Mouse (Mus musculus) activated CD4-positive, CD25-positive, alpha-beta regulatory T cell, adult 4 months (primary cell): Measurements from ENCODE around the gene Il31ra. TPM values are rescaled to one million over a fixed set of nuclear protein-coding genes. Genes with fewer than 3 reads are reported as not detected.
"Not testable (repeated sequence)": the region's sequence is repeated elsewhere in the genome, so short reads cannot be mapped to it uniquely, and the experiment has no call there.

Source experiments
- ATAC-seq: one replicate; pipeline ENCODE4 v1.8.0; 2017
- polyA plus RNA-seq, 2 experiments: library from polyadenylated mRNA; unstranded; fragments of 100-300 nt; shearing (Covaris generic); gene quantifications; one replicate each; pipeline ENCODE4 v1.2.1; 2017

Gene Il31ra
- polyA plus RNA-seq: under 1 TPM in 1 of 2 experiments, not detected in 1; 0.17 TPM

GRCm38 (mm10) chr13:112594260-112594659 lies at the start of gene Il31ra:
Il31ra (minus strand) TSS chr13:112594360.
- not testable (repeated sequence) for ATAC-seq

GRCm38 (mm10) chr13:112642897-112643296 lies 48.7 kb upstream of the Il31ra start:
- no peak for ATAC-seq

- ATAC-seq: no peak
Measured at GRCm38 (mm10) chr13:112639111-112639510, 45.0 kb upstream of the Il31ra start.

GRCm38 (mm10) chr13:112636498-112636897 lies 42.3 kb upstream of the Il31ra start:
- no peak for ATAC-seq

- ATAC-seq: no peak
Measured at GRCm38 (mm10) chr13:112635174-112635837, 41.1 kb upstream of the Il31ra start.

- no peak for ATAC-seq
Measured at GRCm38 (mm10) chr13:112625566-112625965, 31.4 kb upstream of the Il31ra start.

- ATAC-seq: no peak
Measured at GRCm38 (mm10) chr13:112624622-112625021, 30.5 kb upstream of the Il31ra start.

GRCm38 (mm10) chr13:112623656-112624055 lies 29.5 kb upstream of the Il31ra start:
- no peak for ATAC-seq

GRCm38 (mm10) chr13:112621592-112621991 lies 27.4 kb upstream of the Il31ra start:
- no peak for ATAC-seq

- no peak for ATAC-seq
Measured at GRCm38 (mm10) chr13:112608606-112609005, 14.4 kb upstream of the Il31ra start.

GRCm38 (mm10) chr13:112604411-112604810 lies 10.3 kb upstream of the Il31ra start:
- ATAC-seq: no peak

- ATAC-seq: no peak
Measured at GRCm38 (mm10) chr13:112603839-112604238, 9.7 kb upstream of the Il31ra start.

- ATAC-seq: no peak
Measured at GRCm38 (mm10) chr13:112602607-112603006, 8.4 kb upstream of the Il31ra start.

- ATAC-seq: no peak
Measured at GRCm38 (mm10) chr13:112590254-112590653, 3.9 kb downstream of the Il31ra start.

GRCm38 (mm10) chr13:112589625-112590024 lies 4.5 kb downstream of the Il31ra start:
- ATAC-seq: no peak

- no peak for ATAC-seq
Measured at GRCm38 (mm10) chr13:112584556-112585237, 9.5 kb downstream of the Il31ra start.

GRCm38 (mm10) chr13:112582291-112582690 lies 11.9 kb downstream of the Il31ra start:
- no peak for ATAC-seq

- ATAC-seq: no peak
Measured at GRCm38 (mm10) chr13:112581796-112582195, 12.4 kb downstream of the Il31ra start.

- no peak for ATAC-seq
Measured at GRCm38 (mm10) chr13:112580590-112581320, 13.4 kb downstream of the Il31ra start.

GRCm38 (mm10) chr13:112578041-112578440 lies 16.1 kb downstream of the Il31ra start:
- not testable (repeated sequence) for ATAC-seq

- ATAC-seq: no peak
Measured at GRCm38 (mm10) chr13:112573800-112574199, 20.4 kb downstream of the Il31ra start.

- no peak for ATAC-seq
Measured at GRCm38 (mm10) chr13:112570768-112571167, 23.4 kb downstream of the Il31ra start.

GRCm38 (mm10) chr13:112569606-112570005 lies 24.6 kb downstream of the Il31ra start:
- ATAC-seq: no peak
